Mouse (Mus musculus) C2C12 (cell line): ENCODE results near the gene Cchcr1.

ENCODE experiments used
- CEBPB ChIP-seq: IDR thresholded peaks from one replicate; pipeline ENCODE4 v1.6.1; 2011; ENCODE audit warnings: low read depth, mild to moderate bottlenecking, control low read depth, moderate library complexity
- CTCF ChIP-seq: IDR thresholded peaks from one replicate; pipeline ENCODE4 v1.5.1; 2011; ENCODE audit not compliant: control insufficient read depth, insufficient read depth, insufficient read length
- FOSL1 ChIP-seq: IDR thresholded peaks from one replicate; pipeline ENCODE4 v1.8.0; 2011; ENCODE audit warnings: mild to moderate bottlenecking, low read length; ENCODE audit not compliant: poor library complexity, insufficient read depth, severe bottlenecking
- MAX ChIP-seq: IDR thresholded peaks from one replicate; pipeline ENCODE4 v1.6.1; 2011; ENCODE audit warnings: mild to moderate bottlenecking, control low read depth
- MYOG ChIP-seq: IDR thresholded peaks from one replicate; pipeline ENCODE4 v1.6.1; 2011; ENCODE audit not compliant: control insufficient read depth, insufficient read length; ENCODE audit errors: extremely low read depth
- USF1 ChIP-seq: IDR thresholded peaks from one replicate; pipeline ENCODE4 v1.6.1; 2011; ENCODE audit warnings: low read depth, mild to moderate bottlenecking, control low read depth, moderate library complexity

DNA sequence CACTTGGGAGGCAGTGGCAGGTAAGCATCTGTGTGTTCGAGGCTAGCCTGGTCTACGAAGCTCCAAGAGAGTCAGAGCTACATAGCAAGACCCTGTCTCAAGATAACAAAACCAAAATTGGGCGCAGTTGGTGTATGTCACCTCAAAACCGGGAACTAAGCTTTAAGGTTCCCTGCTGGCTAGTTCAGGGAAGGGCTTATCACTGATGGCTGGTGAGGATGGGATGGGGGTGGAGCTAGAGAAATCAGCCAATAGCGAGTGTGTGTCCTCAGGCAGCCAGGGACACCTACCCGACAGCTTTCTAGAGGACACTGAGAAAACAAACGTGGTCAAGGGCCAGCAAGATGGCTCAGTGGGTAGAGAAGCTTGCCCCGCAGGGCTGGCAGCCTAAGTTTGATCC, 41.3 kb downstream of the Cchcr1 start:
- TF ChIP-seq CTCF (no peak), MYOG (no peak), USF1 (no peak), CEBPB (no peak), MAX (no peak), FOSL1 (no peak)
